Mouse (Mus musculus): ENCODE data around the gene Wwc1. TPM values are rescaled to one million over a fixed set of nuclear protein-coding genes. Genes with fewer than 3 reads are reported as not detected.
"Not testable (repeated sequence)": the region's sequence is repeated elsewhere in the genome, so short reads cannot be mapped to it uniquely, and the experiment has no call there.

Gene Wwc1
- polyA plus RNA-seq, 1 experiment from 2014 or later = 4.9 TPM

DNA sequence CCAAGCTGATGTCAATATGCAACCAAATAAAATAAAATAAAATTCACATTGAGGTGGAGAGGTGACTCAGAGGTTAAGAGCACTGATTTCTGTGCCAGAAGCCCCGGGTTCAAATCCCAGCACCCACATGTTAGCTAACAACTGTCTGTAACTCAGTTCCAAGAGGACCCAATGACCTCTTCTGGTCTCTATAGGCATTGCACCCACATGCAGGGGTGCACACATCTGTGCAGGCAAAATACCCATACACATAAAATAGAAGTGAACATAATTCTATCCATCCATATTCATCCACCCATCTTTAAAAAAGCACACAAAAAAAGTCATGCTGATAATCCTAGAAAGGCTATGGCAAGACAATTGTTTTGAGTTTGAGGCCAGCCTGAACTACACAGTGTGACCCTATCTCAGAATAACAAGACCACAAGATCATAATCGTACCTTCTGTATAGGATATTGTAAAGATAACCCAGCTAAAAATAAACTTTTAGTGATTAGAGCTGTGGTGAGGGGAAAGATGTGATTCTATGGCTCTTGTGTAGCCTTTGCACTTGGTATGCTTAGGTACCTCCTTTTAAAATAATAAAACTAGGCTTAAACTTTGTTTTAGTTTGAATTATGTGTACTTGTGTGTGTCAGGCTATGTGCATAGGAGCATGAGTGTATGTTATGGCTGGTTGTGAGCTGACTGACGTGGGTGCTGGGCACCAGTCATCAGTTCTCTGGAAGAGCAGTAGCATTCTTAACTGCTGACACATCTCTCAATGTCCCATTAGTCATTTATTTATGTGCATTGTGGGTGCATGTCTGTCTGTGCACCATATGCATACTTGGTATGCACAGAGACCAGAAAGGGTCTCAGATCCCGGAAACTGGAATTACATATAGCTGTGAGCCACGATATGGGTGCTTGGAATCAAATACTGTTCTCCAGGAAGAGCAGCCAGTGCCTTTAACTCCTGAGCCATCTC, 142.9 kb downstream of the Wwc1 start:
- Histone ChIP-seq H3K27ac (peak overlapping the region; percentile 84), H3K4me3 (no peak overlapping the region), H3K36me3 (replicated peaks) (peaks cover 36% of the 10 kb centered on the region), H3K27me3 (ENCODE audit: poor library complexity, severe bottlenecking) (no peaks in the 10 kb centered on the region), H3K4me1 (peaks cover 21% of the 10 kb centered on the region), H3K9me3 (no peaks in the 10 kb centered on the region)
- no peak for DNase-seq (ENCODE audit: extremely low spot score, low spot score)
- WGBS = 90% methylated on average over 5 of the region's 5 CpGs

DNA sequence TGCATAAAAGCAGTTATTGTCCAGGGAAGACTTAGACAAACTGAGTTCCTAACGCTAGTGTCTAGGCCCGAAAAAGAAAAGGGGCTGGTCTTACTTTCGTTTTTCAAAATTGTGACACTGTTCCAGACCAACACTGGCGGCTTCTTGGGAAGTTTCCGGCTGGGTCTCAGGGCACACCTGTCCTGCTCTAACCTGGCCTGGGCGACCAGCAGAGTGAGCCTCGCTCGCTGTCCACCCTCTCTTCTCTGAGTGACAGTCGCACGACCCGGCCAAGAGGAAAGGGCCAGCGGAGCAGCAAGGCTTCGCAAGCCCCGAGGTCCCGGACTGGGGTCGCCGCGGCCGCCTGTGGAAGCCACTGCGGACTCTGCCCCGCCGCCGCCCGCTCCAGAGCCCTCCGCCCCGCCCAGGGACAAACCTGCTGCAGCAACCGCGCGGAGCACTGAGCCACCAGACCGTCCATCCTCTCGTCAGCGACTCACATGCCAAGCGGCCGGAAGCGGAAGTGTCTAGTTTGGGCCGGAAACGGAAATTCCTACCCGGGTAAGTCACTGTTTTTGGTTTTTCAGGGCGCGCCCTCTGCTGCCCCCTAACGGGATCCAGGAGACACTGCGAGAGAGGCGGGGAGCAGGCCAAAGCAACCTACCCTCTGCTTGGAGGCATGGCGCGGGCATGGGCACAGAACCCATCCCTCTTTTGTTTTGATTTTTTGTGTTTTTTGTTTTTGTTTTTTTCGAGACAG, 146.1 kb downstream of the Wwc1 start, which contains the start of gene Rars:
Rars (minus strand) TSS at position 485 of the 739 bp plus-strand sequence.
- Histone ChIP-seq H3K36me3 (replicated peaks) (peaks cover 41% of the 10 kb centered on the region), H3K4me3 (peak within 1 kb of the TSS; percentile 72), H3K4me1 (peaks cover 21% of the 10 kb centered on the region), H3K27ac (peak within 1 kb of the TSS; percentile 89), H3K9me3 (no peaks in the 10 kb centered on the region), H3K27me3 (ENCODE audit: poor library complexity, severe bottlenecking) (no peaks in the 10 kb centered on the region)
- 2% methylated on average over 46 of the region's 46 CpGs for WGBS
- DNase-seq (ENCODE audit: extremely low spot score, low spot score) = peak; percentile 96

DNA sequence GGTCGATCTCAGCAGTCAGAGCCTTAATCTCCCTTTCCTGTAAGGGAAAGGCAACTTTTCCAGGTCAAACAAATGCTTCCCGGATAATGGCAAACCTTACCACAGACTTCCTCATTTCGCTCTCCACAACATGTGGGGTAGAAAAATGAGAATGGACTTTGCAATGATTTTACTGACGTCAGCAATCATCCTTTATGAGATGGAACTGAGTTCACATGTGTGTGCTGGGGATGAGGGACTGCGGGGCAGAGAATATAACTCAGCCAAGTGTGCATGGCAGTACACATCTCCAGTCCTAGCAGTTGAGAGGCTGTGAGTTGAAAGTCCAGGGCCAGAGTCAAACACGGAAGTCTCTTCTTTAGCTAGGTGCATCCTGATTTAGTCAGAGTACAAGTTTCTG, 147.1 kb downstream of the Wwc1 start:
- Histone ChIP-seq H3K9me3 (no peaks in the 10 kb centered on the region), H3K27me3 (ENCODE audit: poor library complexity, severe bottlenecking) (no peaks in the 10 kb centered on the region), H3K4me1 (peaks cover 16% of the 10 kb centered on the region), H3K36me3 (replicated peaks) (peaks cover 50% of the 10 kb centered on the region), H3K27ac (no peak overlapping the region), H3K4me3 (peak overlapping the region; percentile 72)
- 89% methylated on average over 6 of the region's 6 CpGs for WGBS
- DNase-seq (ENCODE audit: extremely low spot score, low spot score) = no peak

DNA sequence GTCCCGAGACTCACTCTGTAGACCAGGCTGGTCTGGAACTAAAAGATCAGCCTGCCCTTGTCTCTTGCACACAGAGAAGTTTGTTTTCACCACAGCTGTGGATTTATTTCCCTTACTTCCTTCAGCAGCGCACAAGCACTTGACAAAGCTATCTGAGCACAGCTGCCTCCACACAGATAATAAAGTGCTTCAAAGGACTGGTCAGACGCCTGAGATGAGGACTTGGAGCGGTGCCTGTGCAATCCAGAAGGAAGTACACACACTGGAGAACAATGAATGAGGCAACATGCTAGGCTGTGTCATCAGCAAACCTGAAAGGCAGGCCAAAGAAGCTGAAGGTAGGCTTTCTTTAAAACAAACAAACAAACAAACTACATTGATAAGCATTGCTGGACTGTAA, 148.2 kb downstream of the Wwc1 start:
- no peak for DNase-seq (ENCODE audit: extremely low spot score, low spot score)
- H3K27ac ChIP-seq = no peak overlapping the region
- peaks cover 56% of the 10 kb centered on the region for H3K36me3 ChIP-seq (replicated peaks)
- no peaks in the 10 kb centered on the region for H3K27me3 ChIP-seq (ENCODE audit: poor library complexity, severe bottlenecking)
- H3K9me3 ChIP-seq = no peaks in the 10 kb centered on the region
- WGBS = 87% methylated on average over 4 of the region's 4 CpGs
- peaks cover 12% of the 10 kb centered on the region for H3K4me1 ChIP-seq
- H3K4me3 ChIP-seq = no peak overlapping the region

DNA sequence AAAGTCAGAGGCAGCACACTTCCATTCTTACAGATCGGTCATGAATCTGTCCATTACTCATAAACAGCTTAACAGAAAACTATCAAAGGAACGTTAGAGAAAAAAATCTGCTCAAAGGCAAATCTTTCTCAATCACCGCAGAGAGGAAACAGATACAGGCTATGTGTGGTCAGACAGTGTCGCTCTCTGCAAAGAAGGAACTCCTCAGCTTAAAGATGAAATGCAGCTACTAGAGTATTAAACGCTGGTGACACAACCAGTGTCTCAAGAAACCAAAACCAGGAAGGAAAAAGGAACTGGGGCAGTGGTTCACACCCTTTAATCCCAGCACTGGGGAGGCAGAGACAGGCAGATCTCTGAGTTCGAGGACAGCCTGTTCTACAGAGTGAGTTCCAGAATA, 152.6 kb downstream of the Wwc1 start:
- Histone ChIP-seq H3K4me3 (no peak overlapping the region), H3K27me3 (ENCODE audit: poor library complexity, severe bottlenecking) (no peaks in the 10 kb centered on the region), H3K27ac (no peak overlapping the region), H3K36me3 (replicated peaks) (peaks cover 99% of the 10 kb centered on the region), H3K4me1 (peaks cover under 1% of the 10 kb centered on the region; the same call in 1 of the 2 replicates), H3K9me3 (no peaks in the 10 kb centered on the region)
- no peak for DNase-seq (ENCODE audit: extremely low spot score, low spot score)
- WGBS = 94% methylated on average over 6 of the region's 6 CpGs

DNA sequence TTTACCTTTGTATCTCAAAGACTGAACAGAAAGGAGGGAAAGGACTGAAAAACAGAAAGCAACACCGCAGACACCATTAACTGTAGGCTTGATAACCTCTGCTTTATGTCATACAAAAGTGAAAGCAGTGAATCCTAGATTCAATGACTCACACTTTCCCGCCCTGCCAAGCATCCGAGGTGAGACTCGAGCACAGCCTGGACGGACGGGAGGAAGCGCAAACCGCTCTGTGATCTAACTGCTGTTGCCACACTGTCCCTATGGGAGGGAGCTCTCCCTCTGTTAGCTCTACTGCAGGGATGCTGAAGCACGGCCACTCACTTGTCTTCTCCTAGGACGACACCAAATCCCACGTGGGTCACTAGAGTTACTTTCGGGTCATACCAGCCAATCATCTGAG, 164.0 kb downstream of the Wwc1 start:
- Histone ChIP-seq H3K27me3 (ENCODE audit: poor library complexity, severe bottlenecking) (no peaks in the 10 kb centered on the region), H3K4me3 (no peak overlapping the region), H3K27ac (no peak overlapping the region), H3K4me1 (no peaks in the 10 kb centered on the region), H3K36me3 (replicated peaks) (peaks cover 100% of the 10 kb centered on the region), H3K9me3 (no peaks in the 10 kb centered on the region)
- DNase-seq (ENCODE audit: extremely low spot score, low spot score) = no peak
- WGBS = 90% methylated on average over 12 of the region's 12 CpGs

DNA sequence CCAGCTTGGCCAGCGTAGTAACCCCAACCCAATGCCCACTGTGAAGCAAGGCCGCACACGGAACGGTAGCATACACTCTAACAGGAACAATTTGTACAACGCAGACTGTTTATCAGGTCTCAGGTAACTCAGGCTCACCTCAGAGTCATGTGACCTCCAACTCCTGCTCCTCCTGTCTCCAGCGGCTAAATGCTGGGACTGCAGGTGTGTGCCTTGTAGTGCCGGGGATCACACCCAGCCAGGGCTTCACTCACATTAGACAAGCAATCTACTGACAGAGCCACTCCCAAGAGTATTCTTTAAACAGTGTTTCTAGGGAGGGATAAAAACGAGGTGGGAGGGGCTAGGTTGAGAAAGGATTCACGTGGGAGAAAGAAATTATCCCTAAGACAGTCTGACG, 168.9 kb downstream of the Wwc1 start:
- 90% methylated on average over 10 of the region's 10 CpGs for WGBS
- no peaks in the 10 kb centered on the region for H3K9me3 ChIP-seq
- H3K36me3 ChIP-seq (replicated peaks) = peaks cover 100% of the 10 kb centered on the region
- H3K27ac ChIP-seq = no peak overlapping the region
- H3K4me1 ChIP-seq = no peaks in the 10 kb centered on the region
- no peak overlapping the region for H3K4me3 ChIP-seq
- H3K27me3 ChIP-seq (ENCODE audit: poor library complexity, severe bottlenecking) = no peaks in the 10 kb centered on the region
- DNase-seq (ENCODE audit: extremely low spot score, low spot score) = no peak

DNA sequence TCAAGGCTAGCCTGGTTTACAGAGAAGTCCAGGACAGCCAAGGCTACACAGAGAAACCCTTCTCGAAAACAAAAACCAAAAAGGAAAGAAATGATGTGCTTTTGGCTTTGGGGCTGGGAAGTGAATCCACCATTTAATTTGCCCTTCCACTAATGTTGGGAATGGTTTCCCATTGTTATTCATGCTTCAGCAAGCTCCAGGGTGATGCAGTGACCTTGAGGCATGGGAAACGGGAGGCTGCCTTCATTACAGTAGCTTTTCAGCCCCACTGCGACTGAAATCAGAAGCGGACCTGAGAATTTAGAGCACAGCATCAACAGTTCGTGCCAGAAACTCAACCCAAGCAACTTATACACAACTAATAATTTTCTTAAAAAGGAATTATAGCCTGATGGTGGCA, 179.0 kb downstream of the Wwc1 start:
- Histone ChIP-seq H3K9me3 (no peaks in the 10 kb centered on the region), H3K4me1 (peaks cover 18% of the 10 kb centered on the region), H3K36me3 (replicated peaks) (peaks cover 4% of the 10 kb centered on the region), H3K4me3 (no peak overlapping the region), H3K27me3 (ENCODE audit: poor library complexity, severe bottlenecking) (peaks cover 40% of the 10 kb centered on the region), H3K27ac (no peak overlapping the region)
- DNase-seq (ENCODE audit: extremely low spot score, low spot score) = no peak
- 82% methylated on average over 5 of the region's 5 CpGs for WGBS

DNA sequence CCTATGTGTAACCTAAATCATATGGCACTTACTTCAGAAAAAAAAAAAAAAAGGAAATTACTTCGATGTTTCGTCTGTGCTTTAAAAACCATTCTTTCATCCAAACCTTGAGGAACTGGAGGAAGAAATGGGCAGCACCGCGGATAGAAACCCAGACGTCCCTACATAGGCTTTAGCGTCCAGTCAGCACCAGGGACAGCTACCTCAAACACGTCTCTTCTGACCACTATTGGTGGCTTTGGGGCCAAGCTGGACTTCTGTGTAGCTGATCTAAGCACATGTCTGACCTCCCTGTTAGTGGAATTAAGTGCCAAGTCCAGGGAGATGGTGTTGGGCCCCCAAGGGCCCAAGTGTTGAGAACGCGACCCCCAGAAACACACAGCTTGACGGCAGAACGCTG, 181.5 kb downstream of the Wwc1 start, which contains the start of gene Fbll1:
Fbll1 (minus strand) TSS at position 11 of the 400 bp plus-strand sequence.
- Histone ChIP-seq H3K27ac (peak within 1 kb of the TSS; percentile 25; the same call in 1 of the 2 replicates), H3K4me1 (peaks cover 18% of the 10 kb centered on the region), H3K27me3 (ENCODE audit: poor library complexity, severe bottlenecking) (peaks cover 54% of the 10 kb centered on the region), H3K4me3 (peak within 1 kb of the TSS; percentile 67), H3K36me3 (replicated peaks) (no peaks in the 10 kb centered on the region), H3K9me3 (no peaks in the 10 kb centered on the region)
- DNase-seq (ENCODE audit: extremely low spot score, low spot score) = peak; percentile 58
- 15% methylated on average over 11 of the region's 11 CpGs for WGBS

DNA sequence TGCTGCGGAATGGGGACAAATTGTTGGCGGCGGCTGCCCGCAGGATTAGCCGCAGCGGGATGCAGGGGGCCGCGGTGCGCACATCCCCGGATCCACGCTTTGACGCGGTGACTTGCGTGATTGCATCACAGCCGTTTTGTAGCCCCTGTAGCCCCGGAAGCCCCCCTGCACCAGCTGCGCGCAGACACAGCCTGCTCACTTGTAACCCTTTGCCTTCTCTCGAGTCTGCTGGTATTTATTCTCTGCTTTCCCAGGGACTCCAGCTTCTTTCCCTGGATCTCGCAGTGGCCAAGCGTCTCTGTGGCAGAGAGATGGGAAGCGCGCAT, 181.9 kb downstream of the Wwc1 start:
- H3K27ac ChIP-seq = peak overlapping the region; percentile 25; the same call in 1 of the 2 replicates
- H3K36me3 ChIP-seq (replicated peaks) = no peaks in the 10 kb centered on the region
- WGBS = 1% methylated on average over 23 of the region's 23 CpGs
- H3K4me3 ChIP-seq = peak overlapping the region; percentile 67
- peaks cover 18% of the 10 kb centered on the region for H3K4me1 ChIP-seq
- H3K9me3 ChIP-seq = no peaks in the 10 kb centered on the region
- H3K27me3 ChIP-seq (ENCODE audit: poor library complexity, severe bottlenecking) = peaks cover 54% of the 10 kb centered on the region
- DNase-seq (ENCODE audit: extremely low spot score, low spot score) = peak; percentile 30

DNA sequence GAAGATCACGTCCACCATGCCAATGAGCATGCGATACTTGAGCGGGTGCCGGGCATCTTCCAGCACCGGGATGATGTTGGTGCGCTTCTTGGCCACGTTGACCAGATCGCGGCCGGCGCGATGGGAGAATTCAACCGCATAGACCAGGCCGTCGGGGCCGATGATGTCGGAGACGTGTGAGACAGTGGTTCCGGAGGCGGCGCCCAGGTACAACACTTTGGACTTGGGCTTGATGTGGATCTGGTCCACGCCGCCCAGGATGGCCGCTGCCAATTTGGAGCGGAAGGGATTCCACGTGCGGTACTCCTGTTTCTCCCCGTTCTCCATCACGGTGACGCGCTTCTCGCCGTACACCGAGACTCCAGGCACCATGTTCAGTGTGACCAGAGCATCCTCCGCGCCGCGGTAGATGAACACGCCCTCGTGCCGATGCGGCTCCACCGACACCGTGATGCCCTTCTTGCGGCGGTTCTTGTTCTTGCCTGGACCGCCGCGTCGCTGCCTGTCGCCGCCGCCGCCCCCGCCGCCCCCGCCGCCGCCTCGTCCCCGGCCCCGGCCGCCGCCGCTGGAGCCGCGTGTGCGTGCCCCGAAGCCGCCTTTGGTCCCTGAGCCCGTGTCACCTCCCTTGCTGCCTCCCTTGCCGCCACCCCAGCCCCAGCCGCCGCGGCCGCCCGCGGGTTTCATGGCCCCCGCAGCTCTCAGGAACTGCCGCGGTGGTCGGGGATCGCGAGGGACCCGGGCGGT, 182.4 kb downstream of the Wwc1 start:
- Histone ChIP-seq H3K27ac (peak overlapping the region; percentile 25; the same call in 1 of the 2 replicates), H3K36me3 (replicated peaks) (no peaks in the 10 kb centered on the region), H3K9me3 (no peaks in the 10 kb centered on the region), H3K4me1 (peaks cover 18% of the 10 kb centered on the region), H3K27me3 (ENCODE audit: poor library complexity, severe bottlenecking) (peaks cover 54% of the 10 kb centered on the region), H3K4me3 (peak overlapping the region; percentile 67)
- 3% methylated on average over 85 of the region's 86 CpGs for WGBS
- DNase-seq (ENCODE audit: extremely low spot score, low spot score) = peak; percentile 25

DNA sequence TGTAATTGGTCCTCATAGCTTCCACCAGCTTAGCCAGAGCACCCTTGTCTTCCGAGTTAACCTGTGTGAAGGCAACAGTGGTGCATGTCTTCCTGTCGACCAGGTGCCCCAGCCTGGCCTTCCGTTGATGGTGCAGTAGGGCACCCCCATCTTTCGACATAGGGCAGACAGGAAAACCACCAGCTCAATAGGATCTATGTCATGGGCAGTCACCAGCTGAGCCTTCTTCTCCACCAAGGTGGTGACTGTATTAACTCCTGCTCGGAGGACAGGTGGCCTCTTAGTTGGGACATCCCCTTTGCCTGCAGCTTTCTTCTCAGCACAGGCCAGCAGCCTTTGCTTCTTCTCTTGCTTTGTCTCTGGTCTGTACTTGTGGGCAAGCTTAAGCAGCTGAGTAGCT, 187.5 kb downstream of the Wwc1 start:
- peaks cover 28% of the 10 kb centered on the region for H3K27me3 ChIP-seq (ENCODE audit: poor library complexity, severe bottlenecking)
- not testable (repeated sequence) for H3K4me3 ChIP-seq; H3K27ac ChIP-seq; H3K9me3 ChIP-seq; H3K4me1 ChIP-seq; DNase-seq (ENCODE audit: extremely low spot score, low spot score)
- H3K36me3 ChIP-seq (replicated peaks) = peaks cover 40% of the 10 kb centered on the region
- WGBS = 84% methylated on average over 5 of the region's 5 CpGs
